Mouse (Mus musculus): ENCODE data around the gene Med29. TPM values are rescaled to one million over a fixed set of nuclear protein-coding genes. Genes with fewer than 3 reads are reported as not detected.

Med29 gene
- polyA plus RNA-seq, 1 experiment, result 52.9 TPM

GRCm38 (mm10) chr7:28359854-28360253 is 32.7 kb downstream of the Med29 start:
- no peak for DNase-seq (ENCODE audit: low read depth, low spot score)
- 86% methylated on average over 10 of the region's 10 CpGs for WGBS

GRCm38 (mm10) chr7:28358431-28358830 is 34.1 kb downstream of the Med29 start:
- 18% methylated on average over 7 of the region's 7 CpGs for WGBS
- DNase-seq (ENCODE audit: low read depth, low spot score), result no peak

- DNase-seq (ENCODE audit: low read depth, low spot score), result no peak
Observed at GRCm38 (mm10) chr7:28357984-28358383, 34.5 kb downstream of the Med29 start.

GRCm38 (mm10) chr7:28356981-28357380 is 35.5 kb downstream of the Med29 start:
- no peak for DNase-seq (ENCODE audit: low read depth, low spot score)
- 29% methylated on average over 5 of the region's 5 CpGs for WGBS

More at GRCm38 (mm10) chr7:28357984-28358383, 34.5 kb downstream of the Med29 start:
- WGBS, result 5% methylated on average over 5 of the region's 5 CpGs

- no peak for DNase-seq (ENCODE audit: low read depth, low spot score)
Observed at GRCm38 (mm10) chr7:28355221-28355620, 37.3 kb downstream of the Med29 start.

GRCm38 (mm10) chr7:28354596-28354995 is 37.9 kb downstream of the Med29 start:
- DNase-seq (ENCODE audit: low read depth, low spot score), result no peak
- 92% methylated on average over 3 of the region's 3 CpGs for WGBS

More at GRCm38 (mm10) chr7:28355221-28355620, 37.3 kb downstream of the Med29 start:
- 78% methylated on average over 3 of the region's 3 CpGs for WGBS

GRCm38 (mm10) chr7:28354113-28354581 is 38.4 kb downstream of the Med29 start:
- WGBS, result 46% methylated on average over 3 of the region's 3 CpGs
- no peak for DNase-seq (ENCODE audit: low read depth, low spot score)

GRCm38 (mm10) chr7:28353267-28353666 is 39.2 kb downstream of the Med29 start:
- 54% methylated on average over 2 of the region's 2 CpGs for WGBS
- DNase-seq (ENCODE audit: low read depth, low spot score), result no peak

GRCm38 (mm10) chr7:28351676-28352191 is 40.8 kb downstream of the Med29 start:
- DNase-seq (ENCODE audit: low read depth, low spot score), result no peak
- 9% methylated on average over 4 of the region's 4 CpGs for WGBS

GRCm38 (mm10) chr7:28350155-28350883 is 42.2 kb downstream of the Med29 start, which contains the start of gene Rps16:
Gene Rps16 (plus strand): TSS chr7:28350652.
- DNase-seq (ENCODE audit: low read depth, low spot score), result peak; percentile 89
- under 1% methylated on average over 49 of the region's 50 CpGs for WGBS

- 87% methylated on average over 7 of the region's 7 CpGs for WGBS
Observed at GRCm38 (mm10) chr7:28348601-28349000, 43.9 kb downstream of the Med29 start.

GRCm38 (mm10) chr7:28347746-28348145 is 44.8 kb downstream of the Med29 start:
- WGBS, result 27% methylated on average over 3 of the region's 3 CpGs

More at GRCm38 (mm10) chr7:28348601-28349000, 43.9 kb downstream of the Med29 start:
- no peak for DNase-seq (ENCODE audit: low read depth, low spot score)

GRCm38 (mm10) chr7:28344637-28345036 is 47.9 kb downstream of the Med29 start:
- no peak for DNase-seq (ENCODE audit: low read depth, low spot score)
- 0% methylated on average over 4 of the region's 4 CpGs for WGBS

More at GRCm38 (mm10) chr7:28347746-28348145, 44.8 kb downstream of the Med29 start:
- DNase-seq (ENCODE audit: low read depth, low spot score), result no peak

GRCm38 (mm10) chr7:28341381-28341780 is 51.1 kb downstream of the Med29 start:
- no peak for DNase-seq (ENCODE audit: low read depth, low spot score)
- 16% methylated on average over 7 of the region's 7 CpGs for WGBS

GRCm38 (mm10) chr7:28339213-28339917 is 53.1 kb downstream of the Med29 start:
- no peak for DNase-seq (ENCODE audit: low read depth, low spot score)
- 41% methylated on average over 19 of the region's 19 CpGs for WGBS

- DNase-seq (ENCODE audit: low read depth, low spot score), result peak; percentile 99
- WGBS, result under 1% methylated on average over 77 of the region's 77 CpGs
Observed at GRCm38 (mm10) chr7:28338108-28338998, 54.2 kb downstream of the Med29 start, which contains the start of gene Supt5. Gene Supt5 (minus strand): TSS chr7:28338746.
